Mouse (Mus musculus): Measurements from ENCODE around the gene Znhit6.
A peak's percentile ranks its signal among the peaks of the same experiment; 100 is the strongest.

Znhit6 gene

GRCm38 (mm10) chr3:145647416-145647815 is 71.4 kb downstream of the Znhit6 start:
- DNase-seq, result no peak

- DNase-seq, result peak; percentile 77
Measured at GRCm38 (mm10) chr3:145648097-145648931, 72.3 kb downstream of the Znhit6 start.

GRCm38 (mm10) chr3:145648991-145649851 is 73.2 kb downstream of the Znhit6 start:
- DNase-seq, result peak; percentile 74

- DNase-seq, result peak; percentile 93
Measured at GRCm38 (mm10) chr3:145649852-145650202, 73.8 kb downstream of the Znhit6 start, which contains the start of gene Ccn1. Gene Ccn1 (minus strand): TSS chr3:145649981.

GRCm38 (mm10) chr3:145650298-145651011 is 74.5 kb downstream of the Znhit6 start:
- DNase-seq, result peak; percentile 73

- DNase-seq, result peak; percentile 79
Measured at GRCm38 (mm10) chr3:145651029-145651977, 75.3 kb downstream of the Znhit6 start.

GRCm38 (mm10) chr3:145651978-145652321 is 75.9 kb downstream of the Znhit6 start:
- no peak for DNase-seq

GRCm38 (mm10) chr3:145652322-145653131 is 76.5 kb downstream of the Znhit6 start:
- peak; percentile 56 for DNase-seq

GRCm38 (mm10) chr3:145653191-145653940 is 77.4 kb downstream of the Znhit6 start:
- peak; percentile 92 for DNase-seq

- no peak for DNase-seq
Measured at GRCm38 (mm10) chr3:145654028-145654427, 78.0 kb downstream of the Znhit6 start.

All from embryo, embryonic 11 days (tissue).